Mouse (Mus musculus) intestine, postnatal 0 days (tissue): ENCODE measurements at regions not wholly inside any gene's neighbourhood (a gene's known extent, or its start where the extent isn't known, plus 50 kb on each side); places are given as distances from the start of the nearest gene placed in this dataset.

ENCODE experiments used
- ATAC-seq: fragments of 200-750 bp; cut with Nextera tagmentation; 2 replicates; pipeline ENCODE4 v1.8.0; 2017; ENCODE audit warnings: mild to moderate bottlenecking, moderate TSS enrichment, moderate library complexity
- H3K27ac ChIP-seq: fragments of 300-500 bp; sonication (generic); 2 replicates; pipeline ENCODE4 v1.5.1; 2014; ENCODE audit warnings: mild to moderate bottlenecking, low read depth, low read length, moderate library complexity
- H3K27me3 ChIP-seq: fragments of 300-500 bp; sonication (generic); replicated peaks from 2 replicates; pipeline ENCODE4 v1.6.1; 2014; ENCODE audit warnings: low read length, mixed read lengths; ENCODE audit not compliant: control insufficient read depth, insufficient read depth
- H3K36me3 ChIP-seq: fragments of 300-500 bp; sonication (generic); 2 replicates; pipeline ENCODE4 v1.6.1; 2014; ENCODE audit warnings: mild to moderate bottlenecking, moderate library complexity; ENCODE audit not compliant: control insufficient read depth, insufficient read depth
- H3K4me1 ChIP-seq: fragments of 300-500 bp; sonication (generic); replicated peaks from 2 replicates; pipeline ENCODE4 v1.6.1; 2014; ENCODE audit warnings: antibody characterized with exemption, low read length, mixed read lengths; ENCODE audit not compliant: control insufficient read depth, insufficient read depth
- H3K4me2 ChIP-seq: fragments of 300-500 bp; sonication (generic); replicated peaks from 2 replicates; pipeline ENCODE4 v1.6.1; 2014; ENCODE audit warnings: low read depth, mild to moderate bottlenecking, moderate library complexity
- H3K4me3 ChIP-seq: fragments of 300-500 bp; sonication (generic); 2 replicates; pipeline ENCODE4 v1.5.1; 2014; ENCODE audit warnings: low read depth, low read length
- H3K9ac ChIP-seq: fragments of 300-500 bp; sonication (generic); 2 replicates; pipeline ENCODE4 v1.6.1; 2014; ENCODE audit warnings: mild to moderate bottlenecking, low read depth, low read length
- H3K9me3 ChIP-seq: fragments of 300-500 bp; sonication (generic); 2 replicates; pipeline ENCODE4 v1.6.1; 2016; ENCODE audit warnings: mixed run types; ENCODE audit not compliant: control insufficient read depth
- CTCF ChIP-seq: sonication (generic); IDR thresholded peaks from 2 replicates; pipeline ENCODE4 v1.5.1; 2016; ENCODE audit warnings: low read depth, mild to moderate bottlenecking, control low read depth, antibody characterized with exemption, moderate library complexity
- WGBS: fragments of 180-500 bp; shearing (Covaris S2); extraction: QIAGEN DNeasy Blood & Tissue Kit; methylation state at CpG from one replicate; pipeline ENCODE4 v1.1.7; 2014; 5-methylcytosine and 5-hydroxymethylcytosine counted together

GRCm38 (mm10) chr15:96031085-96031780 is 240.6 kb downstream of the Ano6 start:
- no peak for TF ChIP-seq CTCF
- Histone ChIP-seq H3K27me3 (no peaks in the 10 kb centered on the region), H3K4me2 (no peak overlapping the region), H3K27ac (no peak overlapping the region), H3K9me3 (no peaks in the 10 kb centered on the region), H3K9ac (no peak overlapping the region), H3K4me1 (no peaks in the 10 kb centered on the region), H3K36me3 (no peaks in the 10 kb centered on the region), H3K4me3 (no peak overlapping the region)
- no peak for ATAC-seq
- WGBS: 52% methylated on average over 8 of the region's 8 CpGs

DNA sequence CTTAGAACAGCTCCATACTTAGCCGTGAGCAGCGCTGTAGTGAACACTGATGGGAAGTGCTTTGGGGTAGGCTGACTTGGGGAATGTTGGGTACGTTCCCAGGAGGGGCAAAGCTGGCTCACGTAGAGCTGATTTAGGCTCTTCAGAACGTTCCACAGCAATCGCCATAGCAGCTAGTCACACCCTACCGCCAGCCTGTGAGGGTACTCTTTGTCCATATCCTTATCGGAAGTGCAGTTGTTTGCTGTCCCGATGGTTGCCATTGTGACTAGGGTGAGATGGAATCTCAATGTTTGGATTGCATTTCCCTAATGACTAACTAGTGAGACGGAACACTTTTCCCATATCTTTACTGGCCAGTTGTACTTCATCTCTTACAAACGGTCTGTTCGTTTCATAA is 244.6 kb downstream of the Ano6 start:
- Histone ChIP-seq H3K9ac (no peak overlapping the region), H3K4me3 (no peak overlapping the region), H3K4me2 (no peak overlapping the region), H3K27me3 (no peaks in the 10 kb centered on the region), H3K36me3 (no peaks in the 10 kb centered on the region), H3K9me3 (no peaks in the 10 kb centered on the region), H3K4me1 (no peaks in the 10 kb centered on the region), H3K27ac (no peak overlapping the region)
- no peak for ATAC-seq
- no peak for TF ChIP-seq CTCF
- WGBS: 20% methylated on average over 12 of the region's 12 CpGs

- no peaks in the 10 kb centered on the region for H3K27me3 ChIP-seq
- H3K36me3 ChIP-seq: no peaks in the 10 kb centered on the region
- WGBS: 63% methylated on average over 3 of the region's 3 CpGs
- no peak overlapping the region for H3K9ac ChIP-seq
- no peaks in the 10 kb centered on the region for H3K4me1 ChIP-seq
- no peaks in the 10 kb centered on the region for H3K9me3 ChIP-seq
- no peak for TF ChIP-seq CTCF
- H3K4me3 ChIP-seq: no peak overlapping the region
- ATAC-seq: no peak
- no peak overlapping the region for H3K27ac ChIP-seq
- H3K4me2 ChIP-seq: no peak overlapping the region
These were observed 241.8 kb upstream of the Arid2 start for GRCm38 (mm10) chr15:96045561-96045960.

DNA sequence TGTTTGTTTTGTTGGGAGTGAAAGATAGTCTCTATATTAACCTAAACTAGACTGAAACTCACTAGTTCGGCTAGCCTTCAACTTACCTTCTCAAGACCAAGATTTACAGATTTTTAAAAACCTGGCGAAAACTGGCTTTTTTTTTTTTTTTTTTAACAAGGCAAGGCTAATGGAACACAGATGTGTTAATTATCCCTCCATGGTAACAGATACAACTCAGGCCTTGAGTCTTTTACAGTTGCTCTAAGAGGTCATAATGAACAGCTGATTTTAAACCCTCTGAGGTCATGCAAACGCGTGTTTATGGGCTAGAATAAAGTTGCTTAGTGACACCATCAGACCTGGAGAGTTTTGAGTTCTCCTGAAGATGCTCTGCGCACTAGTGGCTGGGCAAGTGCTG is 240.7 kb upstream of the Arid2 start:
- no peak for ATAC-seq
- H3K4me1 ChIP-seq: no peaks in the 10 kb centered on the region
- TF ChIP-seq CTCF: no peak
- no peak overlapping the region for H3K27ac ChIP-seq
- no peak overlapping the region for H3K9ac ChIP-seq
- no peak overlapping the region for H3K4me2 ChIP-seq
- H3K4me3 ChIP-seq: no peak overlapping the region
- no peaks in the 10 kb centered on the region for H3K36me3 ChIP-seq
- 84% methylated on average over 5 of the region's 5 CpGs for WGBS
- H3K9me3 ChIP-seq: no peaks in the 10 kb centered on the region
- no peaks in the 10 kb centered on the region for H3K27me3 ChIP-seq

DNA sequence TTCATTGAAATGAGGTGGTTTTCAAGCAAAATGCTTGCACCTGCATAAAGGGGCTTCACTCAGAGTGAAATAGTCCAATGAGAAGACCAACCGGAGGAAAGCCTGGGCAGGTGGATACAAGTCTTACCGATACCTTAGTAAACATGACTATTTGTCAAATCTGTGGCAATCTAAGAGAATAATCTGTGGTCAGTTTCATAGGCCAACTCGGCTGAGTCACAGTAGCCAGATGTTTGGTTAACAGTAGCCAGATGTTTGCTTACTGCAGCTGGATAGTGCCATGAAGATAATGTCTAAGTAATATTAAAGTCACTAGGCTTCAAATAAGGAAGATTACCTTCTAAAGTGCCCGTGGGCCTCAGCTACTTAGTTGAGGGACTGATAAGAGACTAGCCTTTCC is 236.9 kb upstream of the Arid2 start:
- no peak for TF ChIP-seq CTCF
- H3K27ac ChIP-seq: no peak overlapping the region
- H3K9me3 ChIP-seq: no peaks in the 10 kb centered on the region
- H3K27me3 ChIP-seq: no peaks in the 10 kb centered on the region
- no peak for ATAC-seq
- no peaks in the 10 kb centered on the region for H3K36me3 ChIP-seq
- no peak overlapping the region for H3K4me2 ChIP-seq
- H3K4me1 ChIP-seq: no peaks in the 10 kb centered on the region
- WGBS: 54% methylated on average over 4 of the region's 4 CpGs
- no peak overlapping the region for H3K9ac ChIP-seq
- no peak overlapping the region for H3K4me3 ChIP-seq

DNA sequence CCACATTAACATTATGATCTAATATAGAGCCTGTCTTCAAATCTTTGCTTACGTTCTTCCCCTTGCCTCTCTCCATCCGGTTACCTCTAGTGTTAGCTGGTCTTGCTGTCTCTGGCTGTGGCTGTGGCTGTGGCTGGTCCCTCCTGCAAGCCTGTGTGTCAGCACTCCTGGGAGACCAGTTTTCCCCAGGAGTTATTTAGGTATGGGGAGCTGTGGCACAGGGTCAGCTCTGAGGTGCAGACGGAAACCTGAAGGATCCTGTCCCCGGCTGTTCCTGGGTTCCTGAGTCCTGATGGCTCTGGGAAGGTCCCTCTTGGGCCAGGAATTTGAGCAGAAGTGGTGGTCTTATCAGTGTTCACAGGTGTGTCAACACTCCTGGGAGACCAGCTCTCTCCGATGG is 234.7 kb upstream of the Arid2 start:
- H3K36me3 ChIP-seq: no peaks in the 10 kb centered on the region
- no peaks in the 10 kb centered on the region for H3K27me3 ChIP-seq
- no peak for ATAC-seq
- no peaks in the 10 kb centered on the region for H3K4me1 ChIP-seq
- WGBS: 72% methylated on average over 5 of the region's 5 CpGs
- no peak overlapping the region for H3K4me3 ChIP-seq
- H3K4me2 ChIP-seq: no peak overlapping the region
- no peak overlapping the region for H3K27ac ChIP-seq
- no peaks in the 10 kb centered on the region for H3K9me3 ChIP-seq
- no peak for TF ChIP-seq CTCF
- no peak overlapping the region for H3K9ac ChIP-seq

GRCm38 (mm10) chr15:96055361-96055760 is 232.0 kb upstream of the Arid2 start:
- Histone ChIP-seq H3K9ac (no peak overlapping the region), H3K36me3 (no peaks in the 10 kb centered on the region), H3K4me2 (no peak overlapping the region), H3K27me3 (no peaks in the 10 kb centered on the region), H3K4me1 (no peaks in the 10 kb centered on the region), H3K27ac (no peak overlapping the region), H3K9me3 (no peaks in the 10 kb centered on the region), H3K4me3 (no peak overlapping the region)
- 38% methylated on average over 10 of the region's 10 CpGs for WGBS
- no peak for TF ChIP-seq CTCF
- no peak for ATAC-seq
